Mouse (Mus musculus) frontal cortex, postnatal 10 days (tissue): ENCODE measurements around the gene Fmo2.

Experiments
- DNase-seq, 2 experiments: peaks; one replicate each; pipeline ENCODE4 v3.0.0; 2022; ENCODE audit warnings: low spot score in 2 of 2, mixed read lengths in 1 of 2

Fmo2 gene

GRCm38 (mm10) chr1:162853812-162854482 lies 44.6 kb downstream of the Fmo2 start:
- no peak for DNase-seq

- DNase-seq = no peak
Observed at GRCm38 (mm10) chr1:162847554-162847953, 51.0 kb downstream of the Fmo2 start.

DNA sequence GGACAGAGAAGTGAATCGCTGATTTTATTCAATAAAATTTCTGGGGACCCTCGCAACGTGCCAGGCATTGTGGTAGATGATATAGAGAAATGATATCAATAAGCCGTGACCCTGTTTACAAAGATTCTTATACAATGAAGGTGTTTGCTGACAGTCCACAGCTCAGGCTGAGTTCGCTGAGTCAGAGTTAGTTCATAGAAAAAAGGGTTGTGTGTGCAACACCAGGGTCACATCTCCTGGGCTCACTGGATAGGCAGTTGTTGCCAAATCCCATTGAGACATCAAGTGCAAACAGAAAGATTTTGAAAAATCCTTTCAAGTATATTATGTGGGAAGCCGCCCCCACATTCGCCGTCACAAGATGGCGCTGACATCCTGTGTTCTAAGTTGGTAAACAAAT lies 58.3 kb downstream of the Fmo2 start:
- DNase-seq = no peak

- DNase-seq = no peak
Observed at GRCm38 (mm10) chr1:162838976-162839375, 59.5 kb downstream of the Fmo2 start.

GRCm38 (mm10) chr1:162834342-162834741 lies 64.2 kb downstream of the Fmo2 start:
- no peak for DNase-seq

- no peak for DNase-seq
Observed at GRCm38 (mm10) chr1:162832574-162832953, 66.0 kb downstream of the Fmo2 start.

DNA sequence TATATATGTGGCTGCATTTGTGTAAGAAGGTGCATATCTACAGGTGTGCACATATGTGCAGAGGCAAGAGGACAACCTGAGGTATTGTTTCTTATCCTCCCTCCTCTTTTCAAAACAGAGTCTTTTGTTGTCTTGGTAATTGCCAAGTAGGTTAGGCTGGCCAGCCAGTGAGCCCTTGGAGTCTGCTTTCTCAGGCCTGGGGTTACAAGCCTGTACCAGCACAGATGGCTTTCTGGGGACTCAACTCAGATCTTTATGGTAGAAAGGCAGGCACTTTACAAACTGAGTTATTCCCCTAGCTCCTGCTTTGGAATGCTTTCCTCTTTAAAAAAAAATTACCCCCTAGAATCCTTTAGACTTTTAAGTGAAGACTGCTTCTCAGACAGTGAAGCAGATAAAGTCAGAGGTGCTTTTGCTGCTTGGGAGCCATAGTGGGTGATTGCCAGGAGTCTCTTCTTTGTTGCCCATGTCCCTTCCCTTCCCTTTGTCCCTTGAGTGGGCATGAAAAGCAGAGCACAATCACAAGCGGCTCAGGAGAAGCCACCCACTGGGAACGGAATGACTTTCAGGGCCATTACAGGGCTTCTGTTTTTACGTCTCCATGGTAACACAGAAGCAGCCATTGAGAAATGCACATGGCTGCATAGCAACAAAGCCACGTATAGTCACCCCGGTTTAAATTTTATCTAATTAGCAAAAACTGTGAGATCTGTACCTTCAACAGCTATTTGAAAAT lies 66.5 kb downstream of the Fmo2 start:
- no peak for DNase-seq
